Mouse (Mus musculus) limb, embryonic 10.5 days (tissue): ENCODE results near the gene Timp2. TPM values are rescaled to one million over a fixed set of nuclear protein-coding genes. Genes with fewer than 3 reads are reported as not detected.
"Not testable (repeated sequence)": the region's sequence is repeated elsewhere in the genome, so short reads cannot be mapped to it uniquely, and the experiment has no call there.

ENCODE experiments used
- DNase-seq: peaks from one replicate; pipeline ENCODE4 v3.0.0-alpha.2; 2017; ENCODE audit warnings: low spot score
- H3K27ac ChIP-seq: fragments of 300-500 bp; sonication (generic); 2 replicates; pipeline ENCODE4 v1.5.1; 2016; ENCODE audit warnings: mild to moderate bottlenecking
- H3K27me3 ChIP-seq: fragments of 300-500 bp; sonication (generic); 2 replicates; pipeline ENCODE4 v1.6.1; 2016; ENCODE audit warnings: low read depth, mild to moderate bottlenecking; ENCODE audit not compliant: poor library complexity, severe bottlenecking
- H3K36me3 ChIP-seq: fragments of 300-500 bp; sonication (generic); 2 replicates; pipeline ENCODE4 v1.6.1; 2016; ENCODE audit warnings: mild to moderate bottlenecking, moderate library complexity
- H3K4me1 ChIP-seq: fragments of 300-500 bp; sonication (generic); 2 replicates; pipeline ENCODE4 v1.6.1; 2016
- H3K4me3 ChIP-seq: fragments of 300-500 bp; sonication (generic); 2 replicates; pipeline ENCODE4 v1.5.1; 2016; ENCODE audit warnings: mild to moderate bottlenecking, moderate library complexity
- H3K9me3 ChIP-seq: fragments of 300-500 bp; sonication (generic); replicated peaks from 2 replicates; pipeline ENCODE4 v1.6.1; 2016; ENCODE audit warnings: mild to moderate bottlenecking
- WGBS: fragments of 180-500 bp; shearing (Covaris S2); methylation state at CpG from one replicate; pipeline ENCODE4 v1.1.7; 2016; 5-methylcytosine and 5-hydroxymethylcytosine counted together
- polyA plus RNA-seq: library from polyadenylated mRNA; unstranded; fragments of >200 nt; fragmentation: Nextera tagmentation; extraction: Ambion mirVana; gene quantifications from 2 replicates; pipeline ENCODE4 v1.2.1, GENCODE M21; 2016

Timp2 gene
- polyA plus RNA-seq = 35.4 and 49.6 TPM in 2 replicates

DNA sequence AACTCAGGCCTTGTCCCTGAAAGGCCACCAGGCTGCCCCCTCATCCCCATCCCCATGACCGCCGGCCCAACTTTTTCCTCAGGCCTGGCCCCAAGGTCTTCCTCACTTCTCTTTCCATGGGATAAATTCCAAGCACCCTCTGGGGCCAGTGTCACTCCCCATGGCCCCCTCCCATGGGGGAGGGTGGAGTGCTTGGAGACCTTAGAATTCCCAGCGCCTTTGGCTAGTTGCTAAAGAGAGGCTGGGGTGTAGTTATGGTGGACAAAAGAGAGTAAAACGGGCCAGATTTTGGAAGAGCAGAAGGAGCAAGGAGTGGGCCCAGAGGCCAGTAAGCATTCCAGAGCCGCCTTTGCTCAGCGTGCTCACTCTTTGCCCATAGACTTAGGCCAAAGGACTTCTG, at the start of gene Timp2:
Gene Timp2, minus strand, starts transcription at position 101 of the 400 bp plus-strand sequence.
- Histone ChIP-seq H3K4me3 (peak within 1 kb of the TSS; percentile 91), H3K4me1 (peaks cover 49% of the 10 kb centered on the region), H3K9me3 (no peaks in the 10 kb centered on the region), H3K27me3 (no peaks in the 10 kb centered on the region), H3K36me3 (peaks cover 24% of the 10 kb centered on the region), H3K27ac (peak within 1 kb of the TSS; percentile 98)
- DNase-seq = no peak
- 38% methylated on average over 6 of the region's 6 CpGs for WGBS

- Histone ChIP-seq H3K36me3 (peaks cover 50% of the 10 kb centered on the region), H3K4me1 (peaks cover 25% of the 10 kb centered on the region), H3K27ac (no peak overlapping the region), H3K27me3 (no peaks in the 10 kb centered on the region), H3K9me3 (no peaks in the 10 kb centered on the region), H3K4me3 (no peak overlapping the region)
- DNase-seq = no peak
- WGBS = 93% methylated on average over 8 of the region's 8 CpGs
Measured at GRCm38 (mm10) chr11:118405311-118405710, 49.8 kb upstream of the Timp2 start.

DNA sequence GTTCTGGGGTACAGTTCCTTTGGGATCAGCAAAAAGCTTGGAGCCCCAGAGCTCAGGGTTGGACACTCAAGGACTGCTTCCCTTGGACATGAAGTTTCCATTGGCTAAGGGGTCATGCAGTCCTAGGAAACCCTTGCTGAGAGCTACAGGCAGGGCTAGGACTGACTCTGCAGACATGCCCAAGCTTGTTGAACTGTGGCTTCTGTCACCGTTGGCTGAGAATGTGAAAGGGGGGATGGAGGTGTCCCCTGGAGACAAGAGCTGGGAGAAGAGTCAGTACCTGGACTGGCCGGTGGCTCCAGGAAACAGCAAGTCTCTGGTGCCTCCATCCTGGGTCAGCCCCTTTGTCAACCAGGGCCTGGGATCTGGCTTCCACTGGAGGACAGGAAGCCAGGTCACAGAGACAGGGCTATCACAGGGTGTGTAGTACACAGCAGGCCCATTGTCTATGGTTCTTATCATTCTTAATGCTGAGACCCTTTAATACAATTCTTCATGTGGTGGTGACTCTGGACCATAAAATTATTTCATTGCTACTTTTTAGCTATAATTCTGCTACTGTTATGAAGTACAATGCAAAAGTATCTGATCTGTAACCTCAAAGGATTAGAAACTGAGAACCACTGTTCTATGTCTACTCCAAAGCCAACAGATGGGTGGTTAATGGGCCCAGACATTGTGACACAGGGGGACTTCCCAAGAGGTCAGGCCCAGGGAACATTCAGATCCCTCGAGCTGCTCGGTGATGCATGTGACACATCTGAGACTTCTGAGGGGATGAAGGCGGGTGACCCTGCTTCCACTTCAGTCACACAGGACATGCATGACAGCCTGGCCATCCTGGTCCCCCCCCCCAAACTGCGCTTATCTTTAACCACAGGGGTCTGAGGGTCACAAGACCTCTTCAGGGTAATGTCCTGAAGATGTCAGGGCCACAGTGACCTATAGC, 48.7 kb upstream of the Timp2 start:
- Histone ChIP-seq H3K9me3 (no peaks in the 10 kb centered on the region), H3K4me1 (peaks cover 34% of the 10 kb centered on the region), H3K4me3 (no peak overlapping the region), H3K27me3 (no peaks in the 10 kb centered on the region), H3K36me3 (peaks cover 40% of the 10 kb centered on the region), H3K27ac (no peak overlapping the region)
- 82% methylated on average over 6 of the region's 6 CpGs for WGBS
- DNase-seq = no peak

DNA sequence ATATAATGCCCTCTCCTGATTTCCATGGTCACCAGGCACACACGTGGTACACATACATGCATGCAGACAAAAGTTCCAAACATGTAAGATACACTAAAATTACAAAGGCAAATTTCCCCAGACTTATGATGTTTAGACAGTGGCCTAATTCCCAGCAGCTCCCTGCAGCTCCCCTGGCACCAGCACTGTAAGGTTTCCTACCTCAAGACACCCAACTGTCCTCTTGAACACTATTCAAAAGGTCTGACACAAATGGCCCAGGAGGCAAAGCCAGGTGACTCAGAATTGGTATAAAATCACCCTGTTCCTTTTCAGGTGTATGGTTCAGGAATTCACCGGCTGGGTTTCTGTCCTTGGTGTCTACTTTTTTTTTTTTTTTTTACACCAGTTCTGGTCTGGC, 47.6 kb upstream of the Timp2 start:
- H3K4me1 ChIP-seq = peaks cover 34% of the 10 kb centered on the region
- no peak overlapping the region for H3K4me3 ChIP-seq
- 92% methylated on average over 2 of the region's 2 CpGs for WGBS
- no peaks in the 10 kb centered on the region for H3K27me3 ChIP-seq
- no peaks in the 10 kb centered on the region for H3K9me3 ChIP-seq
- peaks cover 29% of the 10 kb centered on the region for H3K36me3 ChIP-seq
- DNase-seq = no peak
- H3K27ac ChIP-seq = no peak overlapping the region

GRCm38 (mm10) chr11:118401760-118402280, 46.3 kb upstream of the Timp2 start, which contains the start of gene Lgals3bp:
Gene Lgals3bp (minus strand): TSS chr11:118402092.
- Histone ChIP-seq H3K9me3 (no peaks in the 10 kb centered on the region), H3K27ac (peak within 1 kb of the TSS; percentile 83), H3K4me1 (peaks cover 34% of the 10 kb centered on the region), H3K36me3 (peaks cover 16% of the 10 kb centered on the region), H3K4me3 (0 out of 2 replicates have a peak within 1 kb of the TSS, but pooled peaks have one; percentile 2), H3K27me3 (no peaks in the 10 kb centered on the region)
- DNase-seq = peak; percentile 51
- 50% methylated on average over 7 of the region's 7 CpGs for WGBS

- 73% methylated on average over 4 of the region's 4 CpGs for WGBS
- Histone ChIP-seq H3K4me3 (no peak overlapping the region), H3K4me1 (peaks cover 34% of the 10 kb centered on the region), H3K27ac (peak overlapping the region; percentile 83), H3K27me3 (no peaks in the 10 kb centered on the region), H3K36me3 (peaks cover 9% of the 10 kb centered on the region), H3K9me3 (no peaks in the 10 kb centered on the region)
- no peak for DNase-seq
Measured at GRCm38 (mm10) chr11:118401195-118401594, 45.7 kb upstream of the Timp2 start.

DNA sequence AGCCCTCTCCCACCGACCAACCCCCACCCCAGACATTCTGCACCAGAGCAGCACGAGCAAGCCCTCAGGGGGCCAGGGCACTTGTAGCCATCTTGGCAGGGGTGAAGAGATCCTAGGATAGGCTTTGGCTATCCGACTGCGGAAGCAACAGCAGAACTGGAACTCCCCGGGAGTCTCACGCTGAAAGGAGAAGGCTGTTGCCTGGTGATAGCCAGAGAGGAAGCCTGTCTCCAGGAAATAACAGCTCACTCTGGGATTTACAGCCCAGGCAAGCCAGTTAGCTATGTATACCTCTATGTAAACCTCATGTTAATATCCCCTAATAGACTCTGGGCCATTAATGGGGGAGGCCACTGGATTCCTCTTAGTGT, 45.0 kb upstream of the Timp2 start:
- 47% methylated on average over 6 of the region's 6 CpGs for WGBS
- peak overlapping the region; percentile 83 for H3K27ac ChIP-seq
- H3K4me3 ChIP-seq = no peak overlapping the region
- H3K36me3 ChIP-seq = peaks cover 8% of the 10 kb centered on the region; the same call in 1 of the 2 replicates
- no peaks in the 10 kb centered on the region for H3K27me3 ChIP-seq
- H3K9me3 ChIP-seq = no peaks in the 10 kb centered on the region
- peaks cover 34% of the 10 kb centered on the region for H3K4me1 ChIP-seq
- DNase-seq = no peak

DNA sequence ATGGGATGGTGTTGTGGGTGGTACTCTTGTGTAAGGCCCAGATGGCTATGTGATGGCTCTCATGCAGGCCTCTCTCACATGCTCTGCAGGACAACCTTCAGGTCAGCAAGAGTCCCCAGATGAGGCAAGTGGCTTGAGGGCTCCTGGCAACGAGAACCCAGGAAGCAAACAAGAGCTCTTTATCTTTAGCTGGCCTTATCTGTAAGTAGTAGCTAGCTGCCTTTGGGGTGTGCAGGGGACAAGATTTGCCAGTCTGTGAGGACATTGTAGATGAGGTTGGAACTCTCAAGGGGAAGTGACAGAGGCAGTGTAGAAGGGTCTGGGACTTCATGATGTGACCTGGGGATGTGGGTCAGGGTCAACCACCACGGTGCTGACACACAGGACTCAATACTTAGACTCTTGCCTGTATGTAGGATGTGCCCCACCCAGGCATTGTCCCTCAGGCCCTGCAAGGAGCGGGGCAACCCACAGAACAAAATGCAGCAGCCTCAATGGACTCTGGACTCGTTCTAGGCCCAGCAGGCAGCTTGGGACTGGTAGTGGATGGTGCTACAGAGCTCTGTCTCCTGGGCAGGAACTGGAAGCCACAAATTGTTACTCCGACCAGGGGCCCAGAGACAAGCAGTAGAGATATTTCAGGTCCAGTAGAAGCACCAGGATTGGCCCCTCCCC, 44.5 kb upstream of the Timp2 start:
- peaks cover 34% of the 10 kb centered on the region for H3K4me1 ChIP-seq

GRCm38 (mm10) chr11:118397806-118398530, 42.4 kb upstream of the Timp2 start:
- Histone ChIP-seq H3K4me3 (no peak overlapping the region), H3K4me1 (peaks cover 39% of the 10 kb centered on the region), H3K36me3 (0 out of 2 replicates have a peak, but pooled peaks cover 5% of the 10 kb centered on the region), H3K27me3 (no peaks in the 10 kb centered on the region), H3K9me3 (no peaks in the 10 kb centered on the region), H3K27ac (peak overlapping the region; percentile 8; the same call in 1 of the 2 replicates)
- no peak for DNase-seq
- WGBS = 92% methylated on average over 26 of the region's 26 CpGs

More for the DNA sequence above, 44.5 kb upstream of the Timp2 start:
- peaks cover 9% of the 10 kb centered on the region; the same call in 1 of the 2 replicates for H3K36me3 ChIP-seq
- H3K4me3 ChIP-seq = no peak overlapping the region
- DNase-seq = no peak
- 81% methylated on average over 5 of the region's 5 CpGs for WGBS
- no peaks in the 10 kb centered on the region for H3K27me3 ChIP-seq
- H3K9me3 ChIP-seq = no peaks in the 10 kb centered on the region
- peak overlapping the region; percentile 83 for H3K27ac ChIP-seq

DNA sequence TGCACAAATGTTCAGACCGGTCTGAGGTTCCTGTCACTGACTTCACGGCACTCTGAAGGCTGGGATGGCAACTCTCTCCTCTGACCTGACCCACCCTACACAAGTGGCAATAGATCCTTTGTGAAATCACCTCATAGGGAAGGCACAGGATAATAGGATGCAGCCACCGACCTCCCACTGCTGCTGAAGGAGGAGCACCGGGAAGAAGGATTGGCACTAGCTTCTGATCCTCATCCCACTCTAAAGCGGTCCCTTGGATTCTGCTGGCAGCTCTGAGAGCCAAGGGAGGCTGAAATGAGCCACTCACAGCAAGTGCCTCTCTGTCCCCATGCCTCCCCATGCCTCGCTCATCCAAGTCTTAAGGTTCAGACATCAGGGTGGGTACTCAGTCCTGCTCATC, 39.0 kb upstream of the Timp2 start:
- Histone ChIP-seq H3K27me3 (no peaks in the 10 kb centered on the region), H3K9me3 (no peaks in the 10 kb centered on the region), H3K4me3 (no peak overlapping the region), H3K36me3 (0 out of 2 replicates have a peak, but pooled peaks cover 5% of the 10 kb centered on the region), H3K27ac (peak overlapping the region; percentile 31; the same call in 1 of the 2 replicates), H3K4me1 (peaks cover 12% of the 10 kb centered on the region)
- 63% methylated on average over 6 of the region's 6 CpGs for WGBS
- DNase-seq = no peak

DNA sequence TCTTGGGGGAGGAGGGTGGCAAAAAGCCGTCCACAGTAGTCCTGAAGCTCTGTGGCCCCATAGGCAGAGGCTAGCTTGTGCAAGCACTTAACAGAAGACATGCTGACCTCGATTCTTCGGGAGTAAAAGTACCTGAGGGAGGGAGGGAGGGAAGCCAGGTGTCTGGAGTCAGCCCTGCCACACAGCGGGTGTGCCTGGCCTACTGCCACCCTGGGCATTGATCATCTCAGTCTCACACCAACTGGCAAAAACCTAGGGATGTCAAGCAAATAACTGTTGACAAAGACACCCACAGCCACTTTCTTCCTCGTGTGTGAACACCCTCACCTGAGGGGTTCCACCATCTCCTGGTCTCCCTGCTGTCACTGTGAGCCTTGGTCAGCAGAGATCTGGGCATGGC, 38.5 kb upstream of the Timp2 start:
- peaks cover 11% of the 10 kb centered on the region; the same call in 1 of the 2 replicates for H3K4me1 ChIP-seq
- WGBS = 79% methylated on average over 5 of the region's 5 CpGs
- H3K27me3 ChIP-seq = no peaks in the 10 kb centered on the region
- H3K4me3 ChIP-seq = no peak overlapping the region
- H3K9me3 ChIP-seq = no peaks in the 10 kb centered on the region
- H3K27ac ChIP-seq = no peak overlapping the region
- DNase-seq = no peak
- 0 out of 2 replicates have a peak, but pooled peaks cover 5% of the 10 kb centered on the region for H3K36me3 ChIP-seq

GRCm38 (mm10) chr11:118387816-118388215, 32.3 kb upstream of the Timp2 start:
- H3K27ac ChIP-seq, H3K9me3 ChIP-seq, H3K27me3 ChIP-seq, H3K36me3 ChIP-seq, DNase-seq, H3K4me3 ChIP-seq, H3K4me1 ChIP-seq: not testable (repeated sequence)
- 94% methylated on average over 13 of the region's 13 CpGs for WGBS
